Mouse (Mus musculus): ENCODE measurements around the gene Evx1.

- TF ChIP-seq HCFC1 (IDR thresholded peaks at IDR 0.05; ENCODE audit: borderline replicate concordance, insufficient read depth, low read length), result no peak
- no peak for TF ChIP-seq MAFK (IDR thresholded peaks at IDR 0.05; ENCODE audit: insufficient read depth, low read depth, low read length)
- TF ChIP-seq ZC3H11A (IDR thresholded peaks at IDR 0.05; ENCODE audit: borderline replicate concordance, low read depth, low read length), result no peak
Observed at GRCm38 (mm10) chr6:52315441-52316412, 2.4 kb downstream of the Evx1 start.
